Mouse (Mus musculus) v-Abl transformed pro-B cells (cell line): ENCODE data around the gene Coa5.

Experiments
- in situ Hi-C, 2 experiments: fragments of 400-800 bp; cut with MboI; formaldehyde crosslinking; loops; one replicate each; pipeline ENCODE4 v1.15.1; 2025; ENCODE audit not compliant: unreplicated experiment in 2 of 2

Gene Coa5

DNA sequence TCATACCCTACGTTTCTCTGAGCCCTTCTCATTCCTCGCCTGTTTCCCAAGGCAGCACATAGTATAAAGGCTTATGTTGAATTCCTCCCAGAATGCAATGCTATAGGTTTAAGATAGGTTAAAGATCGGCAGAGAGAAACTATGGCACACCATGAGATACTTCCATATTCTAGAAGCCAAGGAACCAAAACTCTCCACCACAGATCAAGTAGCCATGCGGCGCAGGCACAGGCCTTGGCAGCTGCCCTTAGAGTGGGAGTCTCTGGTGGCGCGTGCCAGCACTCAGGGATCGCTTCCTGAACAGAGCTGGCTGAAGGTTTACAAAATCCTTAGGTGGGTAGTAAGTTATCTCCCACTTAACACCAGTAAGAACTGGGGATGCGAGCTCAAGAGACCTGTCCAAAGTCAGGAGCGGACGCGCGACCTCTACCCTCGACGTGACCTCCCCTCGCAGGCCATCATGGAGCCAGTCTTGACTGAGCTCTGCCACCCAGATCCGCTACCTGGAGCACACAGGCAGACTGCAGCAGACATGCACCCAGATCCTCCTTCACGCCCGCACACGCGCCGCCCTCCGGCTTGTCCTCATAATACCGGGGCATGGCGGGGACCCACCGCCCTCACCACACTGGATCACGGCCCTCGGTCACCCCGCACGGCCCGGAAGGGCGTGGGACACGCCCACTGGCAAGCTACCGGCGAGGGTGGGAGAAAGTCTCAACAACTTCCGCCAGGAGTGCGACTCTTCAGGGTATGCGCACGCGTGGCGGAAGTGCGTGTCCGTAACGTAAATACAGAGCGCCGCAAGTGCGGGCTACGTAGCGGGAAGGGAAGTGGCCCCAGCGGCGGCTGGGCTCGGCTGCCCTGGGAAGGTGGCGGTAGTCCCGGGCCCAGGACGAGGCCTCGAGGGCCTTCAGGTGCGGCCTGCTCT lies at the start of gene Coa5, which contains the start of gene Unc50:
Coa5 (minus strand) TSS at position 738 of the 931 bp plus-strand sequence.
Unc50 (plus strand) TSS at position 774 of the 931 bp plus-strand sequence.
- in situ Hi-C loops = loop anchor here (25.0 kb wide), 3 partner anchors 558 to 667 kb away; partner anchors contain the start of genes Eif5b (in 1 of the 2), Txndc9 (in 1 of the 2) and Zap70 (in 1 of the 2)

DNA sequence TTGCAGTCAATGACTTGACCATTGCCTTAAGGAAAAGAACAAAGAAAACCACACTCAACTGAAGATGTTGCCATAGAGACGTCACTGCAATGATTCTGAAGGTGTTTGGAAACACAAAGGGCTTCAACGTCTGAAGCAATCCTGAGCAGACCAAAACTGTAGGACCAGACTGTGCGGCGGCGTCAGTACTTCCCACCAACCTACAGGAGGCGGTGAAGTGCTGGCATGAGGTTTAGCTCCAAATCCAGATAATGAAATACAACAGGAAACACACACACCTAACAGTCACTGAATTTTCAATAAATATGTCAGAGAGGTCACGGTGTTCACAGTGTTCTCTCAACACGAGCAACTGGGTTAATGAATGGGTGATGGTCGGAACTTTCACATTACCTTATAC lies 49.2 kb upstream of the Coa5 start:
- in situ Hi-C loops = loop anchor here in 1 of 2 experiments (10.0 kb wide), 1 partner anchor 684 kb away; no protein-coding TSS in a partner anchor

GRCm38 (mm10) chr1:37478416-37478815 lies 48.5 kb upstream of the Coa5 start:
- in situ Hi-C loops = loop anchor here in 1 of 2 experiments (10.0 kb wide), 1 partner anchor 684 kb away; no protein-coding TSS in a partner anchor

- in situ Hi-C loops = loop anchor here in 1 of 2 experiments (10.0 kb wide), 1 partner anchor 683 kb away; no protein-coding TSS in a partner anchor
These were observed 48.0 kb upstream of the Coa5 start for GRCm38 (mm10) chr1:37477928-37478327.

- in situ Hi-C loops = loop anchor here in 1 of 2 experiments (10.0 kb wide), 1 partner anchor 682 kb away; no protein-coding TSS in a partner anchor
These were observed 47.3 kb upstream of the Coa5 start for GRCm38 (mm10) chr1:37477250-37477649.

DNA sequence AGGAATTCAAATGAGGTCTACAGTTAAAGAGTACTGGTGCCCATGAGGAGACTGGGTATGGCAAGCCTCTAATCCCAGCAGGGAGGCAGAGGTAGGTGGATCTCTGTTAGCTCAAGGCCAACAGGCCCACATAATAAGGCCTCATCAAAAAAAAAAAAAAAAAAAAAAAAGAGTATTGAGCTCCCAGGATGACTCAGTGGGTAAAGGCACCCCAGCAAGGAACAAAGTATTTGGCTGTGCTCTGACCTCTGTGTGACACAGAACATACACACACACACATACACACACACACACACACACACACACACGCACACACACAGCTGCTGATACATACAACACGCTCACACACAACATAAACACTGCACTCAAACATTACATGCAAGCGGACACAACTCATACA lies 45.4 kb upstream of the Coa5 start:
- in situ Hi-C loops = loop anchor here in 1 of 2 experiments (10.0 kb wide), 1 partner anchor 681 kb away; no protein-coding TSS in a partner anchor

DNA sequence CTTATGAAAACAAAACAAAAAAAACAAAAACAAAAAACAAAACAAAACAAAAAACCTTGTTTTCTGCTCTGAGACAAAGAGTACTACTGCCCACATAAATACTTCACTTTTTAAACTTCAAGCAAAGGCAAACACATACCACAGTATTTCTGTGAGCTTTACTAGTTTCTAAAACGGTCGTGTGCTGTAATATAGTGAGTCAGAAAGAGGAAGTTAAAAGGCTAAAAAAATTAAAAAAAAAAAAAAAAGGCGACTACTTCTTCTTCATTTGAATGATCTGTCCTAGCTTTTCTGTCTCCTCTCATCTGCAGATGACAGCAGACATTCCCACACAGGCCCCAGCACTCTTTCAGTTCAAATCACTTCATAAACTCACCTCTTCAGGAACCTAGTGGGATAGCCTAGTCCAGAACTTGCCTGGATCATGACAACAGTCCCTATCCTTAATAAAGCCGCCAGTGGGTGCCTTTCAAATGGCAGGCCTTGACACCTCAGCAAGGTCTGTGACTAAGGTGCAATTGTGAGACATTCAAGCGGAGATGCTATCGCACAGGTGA lies 44.8 kb upstream of the Coa5 start:
- in situ Hi-C loops = loop anchor here (5.0 to 25.0 kb wide), 4 partner anchors 68 to 680 kb away; partner anchors contain the start of genes Mgat4a (in 2 of the 2), Lipt1 (in 1 of the 2) and Tsga10 (in 1 of the 2)

DNA sequence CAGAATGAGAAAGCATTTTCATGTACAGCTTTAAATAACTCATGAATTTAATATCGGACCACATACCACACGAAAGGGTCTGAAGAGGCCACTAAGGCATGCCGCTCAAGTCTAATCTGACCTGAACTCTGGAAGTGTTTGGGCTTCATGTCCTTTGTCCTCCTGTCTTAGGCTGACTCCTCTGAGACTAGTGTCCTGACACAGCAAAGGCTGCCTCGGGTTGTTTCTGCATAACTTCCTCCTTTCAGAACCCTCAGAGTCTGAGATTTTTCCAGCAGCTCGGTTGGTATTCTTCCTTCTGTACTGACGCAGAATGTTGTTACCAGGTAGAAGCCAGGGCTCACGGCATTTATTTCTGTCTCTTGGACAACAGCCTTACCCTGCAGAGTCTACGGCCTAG lies 44.1 kb upstream of the Coa5 start:
- in situ Hi-C loops = loop anchor here (5.0 to 25.0 kb wide), 4 partner anchors 68 to 679 kb away; partner anchors contain the start of genes Mgat4a (in 2 of the 2), Lipt1 (in 1 of the 2) and Tsga10 (in 1 of the 2)

DNA sequence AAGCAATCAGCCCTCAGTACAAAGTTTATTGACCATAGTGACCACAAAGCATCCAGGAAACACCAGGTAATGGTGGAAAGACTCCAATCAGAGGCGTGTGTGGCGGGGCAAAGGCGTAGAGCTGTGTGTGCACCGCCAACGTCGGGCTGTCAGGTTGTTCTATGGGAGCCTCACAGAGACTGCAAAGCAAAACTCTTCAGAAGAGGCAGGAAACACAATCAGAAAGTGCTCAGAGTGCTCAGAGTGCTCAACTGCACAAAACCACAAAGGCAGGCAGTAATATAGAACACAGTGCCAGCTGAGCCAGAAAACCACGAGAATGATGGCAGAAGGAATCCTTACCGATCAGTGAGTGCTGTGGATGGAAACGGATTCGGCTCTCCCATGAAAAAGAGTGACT lies 43.3 kb upstream of the Coa5 start:
- in situ Hi-C loops = loop anchor here (5.0 to 25.0 kb wide), 4 partner anchors 69 to 678 kb away; partner anchors contain the start of genes Mgat4a (in 2 of the 2), Lipt1 (in 1 of the 2) and Tsga10 (in 1 of the 2)

GRCm38 (mm10) chr1:37471179-37472148 lies 41.6 kb upstream of the Coa5 start:
- in situ Hi-C loops = loop anchor here (5.0 to 25.0 kb wide), 4 partner anchors 71 to 677 kb away; partner anchors contain the start of genes Mgat4a (in 2 of the 2), Lipt1 (in 1 of the 2) and Tsga10 (in 1 of the 2)

DNA sequence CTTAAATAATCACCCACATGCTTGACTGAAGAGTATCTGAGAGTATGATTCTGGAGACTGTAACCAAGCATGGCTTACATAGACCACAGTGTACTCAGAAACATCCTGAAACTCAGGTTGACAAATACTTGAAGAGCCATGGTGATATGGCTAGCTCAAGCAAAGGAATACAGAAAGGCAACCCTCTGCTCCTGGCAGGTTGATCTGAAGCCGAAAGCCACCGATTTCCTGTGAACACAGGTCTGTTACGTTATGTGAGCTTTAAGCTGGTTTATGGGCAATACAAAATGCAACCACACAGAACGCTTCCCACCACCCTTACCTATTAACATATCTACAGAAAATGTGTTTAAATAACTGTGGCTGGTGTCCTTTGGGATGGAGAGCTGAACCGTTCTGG lies 39.1 kb upstream of the Coa5 start:
- in situ Hi-C loops = loop anchor here in 1 of 2 experiments (25.0 kb wide), 1 partner anchor 393 kb away; the partner anchor contains the start of genes Lipt1 and Tsga10

DNA sequence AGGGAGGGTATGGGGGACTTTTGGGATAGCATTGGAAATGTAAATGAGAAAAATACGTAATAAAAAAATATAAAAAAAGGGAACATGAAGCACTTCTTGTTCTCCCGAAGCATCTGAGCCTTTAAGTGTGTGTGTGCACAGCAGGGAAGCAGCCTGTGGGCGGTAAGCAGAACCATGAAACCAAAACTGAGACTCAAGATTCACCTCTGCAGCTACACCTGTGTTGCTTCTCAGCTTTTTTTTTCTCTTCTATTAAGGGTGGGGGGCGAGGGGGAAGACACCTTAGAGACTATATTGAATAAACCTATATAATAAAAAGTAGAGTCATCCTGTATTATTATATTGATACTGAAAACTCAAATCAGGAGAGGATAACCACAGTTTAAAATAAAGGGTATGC lies 37.9 kb upstream of the Coa5 start:
- in situ Hi-C loops = loop anchor here in 1 of 2 experiments (25.0 kb wide), 1 partner anchor 394 kb away; the partner anchor contains the start of genes Lipt1 and Tsga10

GRCm38 (mm10) chr1:37466322-37466995 lies 36.6 kb upstream of the Coa5 start:
- in situ Hi-C loops = loop anchor here in 1 of 2 experiments (25.0 kb wide), 1 partner anchor 396 kb away; the partner anchor contains the start of genes Lipt1 and Tsga10

DNA sequence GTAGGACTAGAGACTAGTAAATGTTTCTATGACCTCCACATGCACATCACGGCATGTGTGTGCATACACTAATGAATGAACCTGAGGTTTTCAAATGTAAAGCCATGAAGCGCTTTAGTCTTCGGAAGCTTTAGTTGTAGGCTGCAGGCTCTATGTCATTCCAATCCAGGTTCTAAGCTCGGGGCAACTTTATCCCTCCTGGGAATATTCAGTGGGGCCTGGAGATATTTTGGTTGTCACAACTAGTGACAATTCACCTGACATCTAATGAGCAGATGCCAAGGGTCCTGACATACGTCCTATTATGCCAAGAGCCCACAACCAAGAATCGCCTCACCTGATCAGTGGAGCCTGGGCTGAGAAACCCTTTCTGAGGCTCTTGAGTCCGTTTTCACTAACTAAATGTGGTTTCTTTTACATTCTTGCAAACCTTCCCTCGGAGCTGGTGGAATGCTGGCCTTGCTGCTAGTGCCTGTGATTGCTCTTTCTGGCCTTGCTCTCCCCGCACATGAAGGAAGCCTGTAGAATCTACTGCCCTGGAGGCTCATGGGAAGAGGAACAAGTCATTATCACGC lies 35.1 kb upstream of the Coa5 start:
- in situ Hi-C loops = loop anchor here in 1 of 2 experiments (25.0 kb wide), 1 partner anchor 397 kb away; the partner anchor contains the start of genes Lipt1 and Tsga10

DNA sequence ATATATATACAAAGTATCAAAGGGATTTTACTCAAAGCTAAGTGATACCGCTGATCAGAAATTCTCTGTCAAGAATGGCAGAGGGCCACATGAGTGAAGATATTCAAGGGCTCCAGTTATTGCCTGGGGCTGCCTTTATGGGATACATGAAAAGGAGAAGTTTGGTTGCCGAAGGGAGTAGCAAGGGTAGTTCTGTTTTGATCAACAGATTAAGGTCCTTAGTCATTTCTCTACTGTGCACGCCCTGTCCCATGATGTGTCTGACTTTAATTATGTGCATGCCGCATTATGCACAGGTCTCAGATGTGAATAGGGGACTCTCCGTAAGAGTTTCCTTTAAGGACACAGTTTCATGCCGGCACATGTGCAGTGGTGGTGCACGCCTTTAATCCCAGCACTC lies 27.6 kb upstream of the Coa5 start:
- in situ Hi-C loops = loop anchor here in 1 of 2 experiments (25.0 kb wide), 1 partner anchor 405 kb away; the partner anchor contains the start of genes Lipt1 and Tsga10

DNA sequence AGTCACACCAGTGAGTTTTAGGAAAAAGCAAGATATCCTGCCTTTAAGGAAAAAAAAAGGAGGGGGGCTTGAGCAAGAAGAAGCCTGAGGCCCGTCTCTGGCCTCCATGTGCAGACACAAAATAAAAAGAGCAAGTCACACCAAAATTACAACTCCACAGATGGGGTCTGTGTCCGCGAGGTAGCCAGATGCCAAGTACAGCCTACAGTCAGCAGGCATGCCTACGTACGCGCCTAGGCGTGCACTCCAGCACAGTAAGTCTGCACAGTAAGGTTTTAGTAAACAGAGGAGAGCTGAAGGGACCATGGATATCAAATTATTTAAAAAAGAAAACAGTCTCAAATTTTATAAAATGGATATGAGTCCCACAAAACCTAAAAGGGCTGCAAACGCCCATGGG lies 21.4 kb upstream of the Coa5 start:
- in situ Hi-C loops = loop anchor here in 1 of 2 experiments (25.0 kb wide), 1 partner anchor 411 kb away; the partner anchor contains the start of genes Lipt1 and Tsga10

DNA sequence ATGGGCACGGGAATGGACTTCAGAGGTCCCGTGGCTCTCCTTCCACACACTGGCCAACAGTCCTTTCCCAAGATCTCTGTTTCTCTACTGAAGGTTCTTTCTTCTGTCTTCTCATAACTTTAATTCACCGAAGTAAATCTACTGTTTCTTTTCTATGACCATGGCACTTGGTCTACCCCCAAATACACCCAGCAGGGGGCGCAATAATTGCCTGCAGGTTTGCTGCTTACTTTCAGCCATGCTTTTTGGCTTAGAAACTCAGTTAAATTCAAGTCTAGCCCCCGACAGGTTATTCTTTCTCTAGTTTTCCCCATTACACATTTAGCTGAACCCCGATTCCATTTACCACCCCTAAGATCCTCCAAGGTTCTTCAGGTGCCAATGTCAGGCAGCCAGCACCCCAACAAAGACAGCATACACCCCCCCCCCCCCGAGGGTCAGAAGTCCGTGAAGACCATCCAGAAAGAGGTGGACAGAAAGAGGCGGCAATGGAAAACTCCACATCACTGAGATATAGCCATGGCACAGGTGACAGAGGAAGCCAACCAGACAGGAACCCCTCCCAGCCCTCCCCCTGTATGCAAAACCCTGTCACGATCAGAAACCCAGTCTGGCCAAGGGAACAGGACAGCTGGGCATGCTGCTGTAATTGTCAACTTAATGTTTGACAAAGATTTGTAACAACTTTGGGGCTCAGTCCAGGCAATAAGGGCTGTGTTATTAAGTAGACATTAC lies 18.6 kb upstream of the Coa5 start:
- in situ Hi-C loops = loop anchor here (5.0 to 25.0 kb wide), 5 partner anchors 176 to 686 kb away; partner anchors contain the start of genes Eif5b (in 1 of the 2), Txndc9 (in 1 of the 2) and Zap70 (in 1 of the 2)
